Mouse (Mus musculus) kidney, adult 2 months (tissue): ENCODE data around the gene Olfr458.

ENCODE experiments used
- CTCF ChIP-seq: fragments of 200-500 bp; conservative IDR thresholded peaks from 2 replicates; pipeline ENCODE4 v1.5.1; 2011; ENCODE audit warnings: low read depth, mild to moderate bottlenecking, control low read depth, low read length, moderate library complexity, mixed read lengths; ENCODE audit not compliant: insufficient read depth, insufficient read length
- POLR2A ChIP-seq: fragments of 200-500 bp; IDR thresholded peaks from one replicate; pipeline ENCODE4 v1.6.1; 2011; ENCODE audit warnings: low read depth, low read length, control low read depth

GRCm38 (mm10) chr6:42470542-42470941 is 5.5 kb upstream of the Olfr458 start:
- TF ChIP-seq CTCF (no peak), POLR2A (no peak)
